Mouse (Mus musculus): Measurements from ENCODE around the gene Gm44973. TPM values are rescaled to one million over a fixed set of nuclear protein-coding genes. Genes with fewer than 3 reads are reported as not detected.
"Not testable (repeated sequence)": the region's sequence is repeated elsewhere in the genome, so short reads cannot be mapped to it uniquely, and the experiment has no call there.

Gene Gm44973
- polyA plus RNA-seq, 1 experiment from 2014 or later, result 0.18 TPM

DNA sequence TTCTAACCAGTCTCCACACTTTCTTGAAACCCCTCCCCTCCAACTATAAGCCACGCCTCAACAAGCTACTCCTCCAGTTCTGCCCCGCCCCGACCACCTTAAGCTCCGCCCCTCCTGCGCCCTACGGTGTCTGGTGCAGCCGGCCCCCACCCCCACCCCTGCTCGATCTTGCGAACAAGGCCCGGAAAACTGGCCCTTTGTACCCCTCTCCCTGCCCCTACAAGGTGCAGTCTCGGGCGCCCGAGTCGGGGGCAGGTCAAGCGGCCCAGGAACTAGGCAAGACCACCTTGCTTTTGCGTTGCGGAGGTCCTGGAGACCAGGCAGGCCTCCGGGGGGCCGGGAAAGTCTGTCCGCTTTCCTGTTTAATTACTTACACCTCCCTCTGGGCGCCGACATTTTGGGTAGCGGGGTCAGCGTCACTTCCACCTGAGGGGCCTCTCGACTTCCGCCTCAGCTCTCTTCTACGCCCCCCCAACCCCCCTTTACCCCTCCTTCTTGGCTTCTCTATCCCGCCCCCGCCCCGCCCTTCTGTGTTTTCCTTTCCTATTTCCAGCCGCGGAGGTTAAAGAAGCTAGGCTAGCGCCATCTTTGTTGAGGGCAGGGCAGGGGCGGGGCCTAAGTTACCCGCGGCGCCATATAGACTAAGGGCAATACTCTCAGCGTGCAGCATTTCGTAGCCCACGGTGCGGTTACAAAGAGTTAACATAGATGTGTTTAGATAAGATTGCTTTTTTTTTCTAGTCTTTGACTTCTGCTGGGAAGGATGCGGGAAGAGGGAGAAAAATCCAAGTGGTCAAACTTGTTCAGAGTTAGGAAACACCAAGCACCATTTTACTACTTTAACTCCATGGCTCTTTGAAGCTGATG is 812 bp upstream of the Gm44973 start, which contains the start of the genes Zfp524 and Fiz1:
Gene Zfp524, plus strand, starts transcription at position 165 of the 867 bp plus-strand sequence.
Gene Fiz1, minus strand, starts transcription at position 447 of the 867 bp plus-strand sequence.
- peak; percentile 82 for ATAC-seq
- Histone ChIP-seq H3K9me3 (ENCODE audit: control insufficient read depth, low read length) (no peaks in the 10 kb centered on the region), H3K4me2 (ENCODE audit: low read length) (peak within 1 kb of the TSS; percentile 67), H3K27me3 (replicated peaks; ENCODE audit: control insufficient read depth, insufficient read depth, low read length) (no peaks in the 10 kb centered on the region), H3K9ac (ENCODE audit: low read depth, low read length) (peak within 1 kb of the TSS; percentile 66), H3K27ac (ENCODE audit: low read depth, low read length) (peak within 1 kb of the TSS; percentile 98), H3K36me3 (ENCODE audit: control insufficient read depth, insufficient read depth, low read length) (peaks cover 24% of the 10 kb centered on the region), H3K4me1 (ENCODE audit: control insufficient read depth, insufficient read depth, low read depth, low read length) (peaks cover 8% of the 10 kb centered on the region), H3K4me3 (ENCODE audit: low read length) (peak within 1 kb of the TSS; percentile 51)
- under 1% methylated on average over 35 of the region's 42 CpGs for WGBS

DNA sequence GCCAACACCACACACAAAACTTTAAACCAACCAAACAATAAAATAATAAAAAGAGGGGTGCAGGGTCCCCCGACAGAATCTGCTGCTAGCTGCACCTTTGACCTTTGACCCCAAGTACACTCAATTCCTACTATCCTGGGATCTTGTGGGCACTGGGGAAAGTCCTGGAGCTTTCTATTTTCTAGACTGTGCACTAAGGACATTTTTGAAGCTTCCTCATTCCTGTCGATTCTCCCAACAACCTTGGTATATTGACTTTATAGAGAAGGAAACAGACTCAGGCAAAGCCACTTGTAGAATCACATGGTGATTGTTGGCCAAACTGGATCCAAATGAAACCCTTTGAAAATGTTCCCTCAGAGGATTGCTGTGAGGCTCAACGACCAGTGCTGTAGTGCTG is 761 bp downstream of the Gm44973 start:
- no peaks in the 10 kb centered on the region for H3K27me3 ChIP-seq (replicated peaks; ENCODE audit: control insufficient read depth, insufficient read depth, low read length)
- peak overlapping the region; percentile 63 for H3K4me2 ChIP-seq (ENCODE audit: low read length)
- H3K4me1 ChIP-seq (ENCODE audit: control insufficient read depth, insufficient read depth, low read depth, low read length), result peaks cover 12% of the 10 kb centered on the region
- H3K9me3 ChIP-seq (ENCODE audit: control insufficient read depth, low read length), result no peaks in the 10 kb centered on the region
- peak overlapping the region; percentile 98 for H3K27ac ChIP-seq (ENCODE audit: low read depth, low read length)
- WGBS, result 65% methylated on average over 3 of the region's 3 CpGs
- no peak for ATAC-seq
- peak overlapping the region; percentile 51 for H3K4me3 ChIP-seq (ENCODE audit: low read length)
- peak overlapping the region; percentile 64 for H3K9ac ChIP-seq (ENCODE audit: low read depth, low read length)
- H3K36me3 ChIP-seq (ENCODE audit: control insufficient read depth, insufficient read depth, low read length), result peaks cover 13% of the 10 kb centered on the region

DNA sequence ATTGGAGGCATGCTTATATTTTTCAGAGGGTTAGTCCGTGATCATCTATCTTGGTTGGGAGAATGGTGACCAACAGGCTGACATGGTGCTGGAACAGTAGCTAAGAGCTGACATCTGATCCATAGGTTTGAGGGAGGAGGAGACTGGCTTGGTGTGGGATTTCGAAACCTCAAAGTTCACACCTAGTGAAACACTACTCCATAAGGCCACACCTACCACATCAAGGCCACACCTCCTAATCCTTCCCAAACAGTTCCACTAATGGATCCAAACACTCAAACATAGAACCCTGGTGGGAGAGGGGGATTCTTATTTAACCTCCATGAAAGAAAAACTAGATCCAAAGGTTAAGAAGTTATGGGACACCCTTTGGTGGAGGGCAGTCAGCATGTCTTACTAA is 1.6 kb downstream of the Gm44973 start:
- WGBS, result 100% methylated on average over 2 of the region's 2 CpGs
- H3K9ac ChIP-seq (ENCODE audit: low read depth, low read length), result no peak overlapping the region
- H3K9me3 ChIP-seq (ENCODE audit: control insufficient read depth, low read length), result no peaks in the 10 kb centered on the region
- no peaks in the 10 kb centered on the region for H3K27me3 ChIP-seq (replicated peaks; ENCODE audit: control insufficient read depth, insufficient read depth, low read length)
- H3K4me3 ChIP-seq (ENCODE audit: low read length), result no peak overlapping the region
- H3K27ac ChIP-seq (ENCODE audit: low read depth, low read length), result no peak overlapping the region
- peaks cover 19% of the 10 kb centered on the region for H3K4me1 ChIP-seq (ENCODE audit: control insufficient read depth, insufficient read depth, low read depth, low read length)
- no peak overlapping the region for H3K4me2 ChIP-seq (ENCODE audit: low read length)
- peaks cover 5% of the 10 kb centered on the region for H3K36me3 ChIP-seq (ENCODE audit: control insufficient read depth, insufficient read depth, low read length)
- no peak for ATAC-seq

- Histone ChIP-seq H3K9ac (ENCODE audit: low read depth, low read length) (no peak overlapping the region), H3K36me3 (ENCODE audit: control insufficient read depth, insufficient read depth, low read length) (peaks cover 5% of the 10 kb centered on the region), H3K4me2 (ENCODE audit: low read length) (no peak overlapping the region), H3K27ac (ENCODE audit: low read depth, low read length) (no peak overlapping the region), H3K27me3 (replicated peaks; ENCODE audit: control insufficient read depth, insufficient read depth, low read length) (no peaks in the 10 kb centered on the region), H3K9me3 (ENCODE audit: control insufficient read depth, low read length) (no peaks in the 10 kb centered on the region), H3K4me3 (ENCODE audit: low read length) (no peak overlapping the region), H3K4me1 (ENCODE audit: control insufficient read depth, insufficient read depth, low read depth, low read length) (peaks cover 19% of the 10 kb centered on the region)
- ATAC-seq, result no peak
- 94% methylated on average over 16 of the region's 16 CpGs for WGBS
Measured at GRCm38 (mm10) chr7:5017352-5017751, 2.1 kb downstream of the Gm44973 start.

DNA sequence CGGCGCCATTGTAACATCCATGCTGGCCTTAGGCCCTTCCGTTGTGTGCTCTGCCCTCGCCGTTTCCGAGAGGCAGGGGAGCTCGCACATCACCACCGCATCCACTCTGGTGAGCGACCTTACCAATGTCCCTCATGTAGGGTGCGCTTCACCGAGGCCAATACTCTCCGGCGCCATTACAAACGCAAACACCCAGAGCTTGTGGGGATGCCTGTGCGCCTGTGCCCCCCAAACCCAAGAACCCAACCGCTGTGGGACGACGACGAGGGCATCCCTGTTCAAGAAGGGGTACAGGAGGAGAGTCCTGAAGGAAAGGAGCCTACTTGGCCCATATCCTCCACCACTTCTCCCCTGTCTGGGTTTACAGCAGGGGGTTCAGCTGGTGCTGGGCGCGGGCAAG is 2.6 kb downstream of the Gm44973 start:
- WGBS, result 97% methylated on average over 21 of the region's 21 CpGs

GRCm38 (mm10) chr7:5019576-5019975 is 4.3 kb downstream of the Gm44973 start:
- 31% methylated on average over 8 of the region's 8 CpGs for WGBS

More for the DNA sequence above, 2.6 kb downstream of the Gm44973 start:
- Histone ChIP-seq H3K27ac (ENCODE audit: low read depth, low read length) (no peak overlapping the region), H3K4me3 (ENCODE audit: low read length) (no peak overlapping the region), H3K27me3 (replicated peaks; ENCODE audit: control insufficient read depth, insufficient read depth, low read length) (no peaks in the 10 kb centered on the region), H3K4me2 (ENCODE audit: low read length) (no peak overlapping the region), H3K9ac (ENCODE audit: low read depth, low read length) (no peak overlapping the region), H3K36me3 (ENCODE audit: control insufficient read depth, insufficient read depth, low read length) (0 out of 2 replicates have a peak, but pooled peaks cover 4% of the 10 kb centered on the region), H3K9me3 (ENCODE audit: control insufficient read depth, low read length) (no peaks in the 10 kb centered on the region), H3K4me1 (ENCODE audit: control insufficient read depth, insufficient read depth, low read depth, low read length) (peaks cover 19% of the 10 kb centered on the region)
- no peak for ATAC-seq

GRCm38 (mm10) chr7:5020000-5020681 is 4.8 kb downstream of the Gm44973 start, which contains the start of the genes Zfp865 and Ccdc106:
Zfp865 (plus strand) TSS chr7:5020376.
Ccdc106 (plus strand) TSS chr7:5020553.
- WGBS, result under 1% methylated on average over 41 of the region's 49 CpGs
- no peaks in the 10 kb centered on the region for H3K27me3 ChIP-seq (replicated peaks; ENCODE audit: control insufficient read depth, insufficient read depth, low read length)

More at GRCm38 (mm10) chr7:5019576-5019975, 4.3 kb downstream of the Gm44973 start:
- not testable (repeated sequence) for H3K27me3 ChIP-seq (replicated peaks; ENCODE audit: control insufficient read depth, insufficient read depth, low read length); H3K9ac ChIP-seq (ENCODE audit: low read depth, low read length); H3K36me3 ChIP-seq (ENCODE audit: control insufficient read depth, insufficient read depth, low read length); ATAC-seq; H3K9me3 ChIP-seq (ENCODE audit: control insufficient read depth, low read length)
- H3K4me3 ChIP-seq (ENCODE audit: low read length), result peak overlapping the region; percentile 81
- H3K4me2 ChIP-seq (ENCODE audit: low read length), result peak overlapping the region; percentile 84
- H3K27ac ChIP-seq (ENCODE audit: low read depth, low read length), result peak overlapping the region; percentile 93
- peaks cover 17% of the 10 kb centered on the region for H3K4me1 ChIP-seq (ENCODE audit: control insufficient read depth, insufficient read depth, low read depth, low read length)

DNA sequence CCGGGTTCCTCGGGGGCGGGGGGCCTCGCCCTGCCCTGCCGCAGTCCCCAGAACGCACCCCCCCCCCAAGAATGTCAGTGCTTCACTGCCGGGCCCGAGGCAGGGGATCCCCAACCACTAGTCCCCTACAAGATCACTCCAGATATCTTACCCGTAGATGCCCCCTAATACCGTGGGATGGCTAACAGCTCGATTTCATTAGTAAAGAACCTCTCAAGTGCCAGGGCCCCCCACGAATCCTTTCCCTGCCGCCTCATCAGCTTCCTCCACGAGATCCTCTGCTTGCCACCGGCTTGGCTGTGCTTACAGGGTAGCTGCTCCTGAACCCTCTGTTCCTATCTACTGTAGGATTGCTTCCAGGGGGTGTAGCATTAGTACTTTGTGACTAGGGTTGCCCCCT is 5.4 kb downstream of the Gm44973 start:
- Histone ChIP-seq H3K27me3 (replicated peaks; ENCODE audit: control insufficient read depth, insufficient read depth, low read length) (no peaks in the 10 kb centered on the region), H3K4me3 (ENCODE audit: low read length) (peak overlapping the region; percentile 81), H3K4me2 (ENCODE audit: low read length) (peak overlapping the region; percentile 84), H3K27ac (ENCODE audit: low read depth, low read length) (peak overlapping the region; percentile 93), H3K9ac (ENCODE audit: low read depth, low read length) (peak overlapping the region; percentile 98), H3K36me3 (ENCODE audit: control insufficient read depth, insufficient read depth, low read length) (peaks cover 9% of the 10 kb centered on the region; the same call in 1 of the 2 replicates), H3K9me3 (ENCODE audit: control insufficient read depth, low read length) (no peaks in the 10 kb centered on the region), H3K4me1 (ENCODE audit: control insufficient read depth, insufficient read depth, low read depth, low read length) (peaks cover 17% of the 10 kb centered on the region)
- WGBS, result 1% methylated on average over 12 of the region's 15 CpGs
- ATAC-seq, result peak; percentile 37

More at GRCm38 (mm10) chr7:5020000-5020681, 4.8 kb downstream of the Gm44973 start, which contains the start of the genes Zfp865 and Ccdc106:
- Histone ChIP-seq H3K9me3 (ENCODE audit: control insufficient read depth, low read length) (no peaks in the 10 kb centered on the region), H3K4me2 (ENCODE audit: low read length) (peak within 1 kb of the TSS; percentile 84), H3K4me3 (ENCODE audit: low read length) (peak within 1 kb of the TSS; percentile 81), H3K4me1 (ENCODE audit: control insufficient read depth, insufficient read depth, low read depth, low read length) (peaks cover 17% of the 10 kb centered on the region), H3K36me3 (ENCODE audit: control insufficient read depth, insufficient read depth, low read length) (peaks cover 9% of the 10 kb centered on the region; the same call in 1 of the 2 replicates), H3K9ac (ENCODE audit: low read depth, low read length) (peak within 1 kb of the TSS; percentile 98), H3K27ac (ENCODE audit: low read depth, low read length) (peak within 1 kb of the TSS; percentile 93)
- peak; percentile 92 for ATAC-seq

Data from hindbrain, embryonic 16.5 days (tissue).